Mouse (Mus musculus): ENCODE results near the gene Gm8857. TPM values are rescaled to one million over a fixed set of nuclear protein-coding genes. Genes with fewer than 3 reads are reported as not detected.

The Gm8857 gene
- not detected for total RNA-seq (2023)

DNA sequence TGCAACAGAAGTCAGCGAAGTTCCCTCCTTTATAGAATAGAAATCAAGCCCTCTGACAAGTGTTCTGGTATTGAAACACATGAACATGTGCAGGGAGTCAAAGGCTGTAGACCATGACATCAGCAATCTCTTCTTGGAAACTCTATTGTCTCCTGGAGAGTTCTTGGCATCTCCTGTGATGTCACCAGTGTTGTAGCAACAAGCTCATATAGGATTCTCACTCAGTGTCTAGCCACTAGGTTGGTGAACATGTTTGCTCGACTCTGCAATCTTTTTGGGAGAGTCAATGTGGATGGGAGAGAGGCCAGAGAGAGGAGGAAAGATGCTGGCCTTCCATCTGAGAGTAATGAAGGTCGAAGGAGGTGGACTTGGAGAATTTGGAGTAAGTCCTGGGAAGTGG, at the start of gene Gm8857, which contains the start of gene Gm8871:
TSS of gene Gm8857 (plus strand) at position 303 of the 400 bp plus-strand sequence.
TSS of gene Gm8871 (plus strand) at position 301 of the 400 bp plus-strand sequence.

Other genes with a start within 250 kb of the Gm8857 start
- not detected for gene Gm8871, start within 50 bp of the Gm8857 start, total RNA-seq (2023)
- not detected for gene Gm8879, start 179.8 kb downstream of the Gm8857 start, total RNA-seq (2023)
- not detected for gene Gm5861, start 235.3 kb downstream of the Gm8857 start, total RNA-seq (2023)

All from neutrophil, adult 59 days (primary cell).